Mouse (Mus musculus): ENCODE measurements around the gene Tshz2. TPM values are rescaled to one million over a fixed set of nuclear protein-coding genes. Genes with fewer than 3 reads are reported as not detected.

Tshz2 gene
- total RNA-seq, 2 experiments from 2014 or later = not detected

DNA sequence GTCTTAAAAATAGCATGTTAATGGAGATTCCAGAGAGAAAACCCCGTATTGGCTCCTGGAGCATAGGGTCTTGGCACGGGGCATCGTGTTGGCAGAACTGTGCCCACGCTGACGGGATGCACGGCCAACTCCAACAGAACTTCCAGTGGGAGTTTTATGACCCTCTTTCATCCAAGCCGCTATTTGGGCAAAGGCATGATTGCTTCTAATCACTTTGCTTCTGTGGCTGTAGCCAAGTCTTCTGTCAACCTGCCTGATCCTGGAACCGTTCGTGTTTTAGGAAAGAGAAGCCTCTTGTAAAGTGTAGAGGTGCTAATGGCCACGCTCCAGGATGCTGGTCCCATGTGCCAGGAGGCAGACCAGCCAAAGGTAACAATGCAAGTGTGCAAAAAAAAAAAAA is 350.1 kb downstream of the Tshz2 start:
- ATAC-seq (replicated peaks; ENCODE audit: poor library complexity, severe bottlenecking) = no peak

DNA sequence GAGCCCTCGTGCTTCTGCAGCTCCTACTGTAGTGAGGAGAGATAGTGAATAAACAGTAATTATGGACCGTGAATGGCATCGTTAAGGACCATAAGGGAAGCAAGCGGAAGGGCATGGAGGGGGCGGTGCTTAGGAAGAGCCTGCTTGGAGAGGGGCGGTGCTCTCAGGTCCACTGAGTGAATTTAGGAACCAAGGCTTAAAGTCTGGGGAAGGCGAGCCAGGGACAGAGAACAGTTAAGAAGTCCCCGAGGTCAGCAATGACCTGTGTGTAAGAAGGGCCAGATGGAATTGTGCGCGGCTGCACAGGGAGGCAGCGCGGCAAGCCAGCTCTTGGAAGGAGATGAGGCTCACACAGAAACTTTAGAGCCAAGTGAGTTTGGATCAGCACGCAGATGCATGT is 354.4 kb downstream of the Tshz2 start:
- 0 out of 2 replicates have a peak, but pooled peaks have one; percentile 25 for ATAC-seq (replicated peaks; ENCODE audit: poor library complexity, severe bottlenecking)

- no peak for ATAC-seq (replicated peaks; ENCODE audit: poor library complexity, severe bottlenecking)
These were observed 356.4 kb downstream of the Tshz2 start for GRCm38 (mm10) chr2:169989186-169989585.

GRCm38 (mm10) chr2:169990991-169991390 is 358.2 kb downstream of the Tshz2 start:
- ATAC-seq (replicated peaks; ENCODE audit: poor library complexity, severe bottlenecking) = no peak

DNA sequence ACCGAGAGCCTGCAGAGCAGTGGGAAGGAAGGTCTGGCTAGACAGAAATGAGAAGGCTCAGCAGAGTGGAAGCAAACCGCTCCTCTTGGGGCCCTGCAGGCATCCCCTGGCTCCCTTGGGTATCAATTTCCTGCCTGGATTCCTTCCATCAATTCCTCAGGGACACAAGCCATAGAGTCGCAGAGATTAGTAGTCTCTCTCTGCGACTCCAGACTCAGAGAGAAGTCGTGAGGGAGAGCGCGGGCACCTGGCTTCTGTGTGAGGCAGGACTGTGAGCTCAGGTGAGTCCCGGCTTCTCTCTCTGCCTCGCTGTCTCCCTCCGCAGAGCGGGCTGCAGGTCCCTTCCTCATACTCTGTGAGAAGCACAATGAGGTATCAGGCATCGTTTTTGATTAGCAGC is 363.2 kb downstream of the Tshz2 start:
- ATAC-seq (replicated peaks; ENCODE audit: poor library complexity, severe bottlenecking) = no peak

DNA sequence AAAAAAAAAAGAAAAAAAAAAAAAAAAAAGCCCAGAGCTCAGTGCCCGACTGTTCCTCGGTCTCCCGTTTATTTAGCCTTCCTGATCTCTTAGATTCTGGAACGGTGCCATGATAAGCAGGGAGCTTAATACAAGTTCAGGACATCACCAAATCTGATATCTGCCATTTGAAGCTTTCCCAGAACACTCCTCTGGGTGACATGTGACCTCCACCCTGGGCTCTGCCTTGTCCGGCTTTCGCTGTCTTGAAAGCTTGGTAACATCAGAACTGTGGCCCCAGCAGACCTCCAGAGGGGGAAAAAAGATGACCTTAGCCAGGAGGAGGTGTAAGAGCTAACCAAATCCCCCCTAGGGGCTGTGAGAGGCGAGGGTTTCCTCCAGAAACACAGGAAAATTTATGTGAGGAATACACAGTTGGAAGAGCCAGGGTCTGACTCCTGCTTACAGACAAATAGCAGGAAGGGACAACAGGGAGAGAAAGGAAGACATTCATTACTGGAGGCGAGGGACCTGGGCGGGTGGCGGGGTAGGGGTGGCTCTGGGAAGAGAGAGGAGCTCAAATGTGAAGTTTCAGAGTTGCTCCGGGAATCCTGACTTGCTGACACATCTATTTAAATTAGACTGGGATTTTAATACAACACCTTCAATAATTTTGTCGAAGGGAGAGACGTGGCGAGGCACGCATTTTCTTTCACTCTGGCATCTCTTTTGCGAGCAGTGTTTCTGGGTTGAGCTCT is 363.9 kb downstream of the Tshz2 start:
- no peak for ATAC-seq (replicated peaks; ENCODE audit: poor library complexity, severe bottlenecking)

GRCm38 (mm10) chr2:169997276-169998049 is 364.6 kb downstream of the Tshz2 start:
- no peak for ATAC-seq (replicated peaks; ENCODE audit: poor library complexity, severe bottlenecking)

- ATAC-seq (replicated peaks; ENCODE audit: poor library complexity, severe bottlenecking) = no peak
These were observed 366.1 kb downstream of the Tshz2 start for GRCm38 (mm10) chr2:169998878-169999337.

- peak; percentile 83 for ATAC-seq (replicated peaks; ENCODE audit: poor library complexity, severe bottlenecking)
These were observed 370.0 kb downstream of the Tshz2 start for GRCm38 (mm10) chr2:170002594-170003504.

DNA sequence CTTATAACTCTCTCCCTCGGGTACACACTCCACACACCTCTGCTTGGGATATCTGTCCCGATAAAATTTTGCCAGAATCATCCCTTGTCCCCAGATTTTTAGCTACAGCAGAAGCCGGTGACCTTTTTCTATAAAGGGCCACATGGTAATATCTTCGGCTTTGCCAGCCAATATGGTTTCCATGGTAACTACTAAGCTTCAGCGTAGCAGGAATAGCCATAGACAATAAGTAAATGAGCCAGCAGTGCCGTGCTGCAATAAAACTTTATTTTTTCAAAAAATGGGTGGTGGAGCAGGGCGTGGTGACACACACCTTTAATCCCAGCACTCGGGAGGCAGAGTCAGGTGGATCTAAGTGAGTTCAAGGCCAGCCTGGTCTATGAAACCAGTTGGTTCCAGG is 370.9 kb downstream of the Tshz2 start:
- no peak for ATAC-seq (replicated peaks; ENCODE audit: poor library complexity, severe bottlenecking)

- no peak for ATAC-seq (replicated peaks; ENCODE audit: poor library complexity, severe bottlenecking)
These were observed 374.0 kb downstream of the Tshz2 start for GRCm38 (mm10) chr2:170006829-170007228.

DNA sequence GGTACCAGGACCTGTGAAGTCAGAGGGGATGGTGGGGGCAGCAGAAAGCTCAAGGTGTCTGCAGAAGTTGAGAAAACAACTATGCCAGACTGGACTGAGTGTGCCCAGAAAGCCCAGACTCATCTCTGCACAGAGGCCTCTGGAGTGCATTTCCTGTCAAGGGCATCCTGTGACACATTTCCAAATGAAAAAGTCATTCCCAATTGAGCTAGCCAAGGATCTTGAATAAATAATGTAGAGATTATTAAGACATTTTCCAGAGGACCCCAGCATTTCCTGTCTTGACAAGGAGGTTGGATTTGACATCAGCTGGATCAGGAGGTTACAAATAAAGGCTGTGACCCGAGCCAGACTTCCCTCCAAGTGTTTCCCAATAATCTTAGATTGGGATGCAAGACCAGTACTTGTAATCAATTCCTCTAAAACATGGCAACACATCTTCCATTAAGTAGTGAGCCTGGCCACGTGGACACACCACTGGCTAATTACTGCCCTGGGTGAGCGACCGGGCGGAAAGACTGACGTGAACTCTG is 374.7 kb downstream of the Tshz2 start:
- no peak for ATAC-seq (replicated peaks; ENCODE audit: poor library complexity, severe bottlenecking)

DNA sequence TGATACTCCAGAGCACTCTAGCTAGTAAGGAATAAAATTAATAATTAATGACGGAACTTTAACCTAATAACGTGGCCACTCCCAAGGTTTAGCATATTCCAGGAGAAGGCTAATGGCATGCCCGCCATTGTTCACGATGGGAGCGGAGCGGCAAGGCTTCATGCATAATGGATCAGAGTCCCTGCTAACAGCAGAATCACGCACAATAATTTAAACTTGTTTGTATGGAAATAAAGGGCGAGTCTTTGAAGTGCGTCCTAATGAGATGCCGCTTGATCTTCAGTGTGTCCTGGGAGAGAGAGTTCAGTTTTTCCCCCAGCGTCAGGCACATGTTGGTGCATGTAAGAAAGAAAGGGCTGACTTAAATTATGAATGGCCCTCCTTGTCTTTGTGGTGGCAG is 376.9 kb downstream of the Tshz2 start:
- no peak for ATAC-seq (replicated peaks; ENCODE audit: poor library complexity, severe bottlenecking)

- no peak for ATAC-seq (replicated peaks; ENCODE audit: poor library complexity, severe bottlenecking)
These were observed 379.0 kb downstream of the Tshz2 start for GRCm38 (mm10) chr2:170011858-170012257.

DNA sequence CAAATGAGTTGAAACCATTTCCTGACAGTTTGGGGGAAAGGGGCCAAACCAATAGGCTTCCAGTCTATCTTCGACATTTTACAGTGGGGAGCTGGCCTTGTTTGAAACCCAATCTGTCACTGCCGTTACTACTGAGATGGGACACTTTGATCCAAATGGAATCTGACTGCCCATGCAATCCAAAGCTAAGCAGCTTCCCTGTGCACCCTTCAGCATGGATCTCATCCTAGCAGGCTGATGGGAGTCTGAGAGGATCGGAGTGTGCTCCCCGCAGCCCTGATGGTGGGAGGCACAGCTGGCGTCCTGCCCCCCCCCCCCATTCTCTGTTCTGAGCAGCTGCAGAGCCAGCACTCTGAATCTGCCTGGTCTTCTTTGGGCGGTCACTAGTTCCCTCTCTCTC is 384.5 kb downstream of the Tshz2 start:
- no peak for ATAC-seq (replicated peaks; ENCODE audit: poor library complexity, severe bottlenecking)

DNA sequence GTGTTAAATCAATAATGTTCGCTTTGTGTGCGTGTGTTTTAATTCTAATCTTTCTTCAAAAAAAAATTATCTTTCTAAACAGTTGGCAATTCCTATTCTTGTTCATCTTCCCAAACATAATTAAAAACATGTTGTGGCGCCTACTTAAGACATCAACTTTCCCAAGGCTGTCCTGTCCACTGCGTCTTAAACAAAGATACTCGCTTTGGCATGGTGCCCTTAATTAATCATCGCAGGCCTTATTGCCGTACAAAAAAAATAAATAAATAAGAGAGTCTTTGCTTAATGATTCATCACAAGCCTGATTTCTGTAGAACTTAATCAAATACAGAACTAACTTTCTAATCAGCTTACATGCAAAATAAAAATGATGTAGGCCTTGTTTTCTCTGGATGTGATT is 385.1 kb downstream of the Tshz2 start:
- ATAC-seq (replicated peaks; ENCODE audit: poor library complexity, severe bottlenecking) = no peak

GRCm38 (mm10) chr2:170022953-170023352 is 390.1 kb downstream of the Tshz2 start:
- ATAC-seq (replicated peaks; ENCODE audit: poor library complexity, severe bottlenecking) = no peak

DNA sequence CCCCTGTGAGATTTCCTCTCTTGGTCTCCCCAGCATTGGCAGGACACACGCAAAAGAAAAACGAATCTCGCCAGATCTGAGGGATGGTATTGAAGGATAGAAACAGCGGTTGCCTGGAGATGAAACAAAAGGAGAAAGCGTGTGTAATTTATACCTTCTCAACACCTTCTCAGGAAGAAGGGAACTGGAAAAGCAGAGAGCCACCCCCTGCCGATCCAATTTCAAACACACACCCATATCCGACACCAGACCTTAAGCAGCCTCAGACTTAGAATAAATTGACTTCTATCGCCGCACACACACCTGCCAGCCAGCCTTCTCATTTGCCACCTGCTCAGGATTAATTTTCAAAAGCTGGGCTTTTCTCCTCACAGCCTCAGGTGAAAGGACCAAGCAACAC is 390.9 kb downstream of the Tshz2 start:
- no peak for ATAC-seq (replicated peaks; ENCODE audit: poor library complexity, severe bottlenecking)

DNA sequence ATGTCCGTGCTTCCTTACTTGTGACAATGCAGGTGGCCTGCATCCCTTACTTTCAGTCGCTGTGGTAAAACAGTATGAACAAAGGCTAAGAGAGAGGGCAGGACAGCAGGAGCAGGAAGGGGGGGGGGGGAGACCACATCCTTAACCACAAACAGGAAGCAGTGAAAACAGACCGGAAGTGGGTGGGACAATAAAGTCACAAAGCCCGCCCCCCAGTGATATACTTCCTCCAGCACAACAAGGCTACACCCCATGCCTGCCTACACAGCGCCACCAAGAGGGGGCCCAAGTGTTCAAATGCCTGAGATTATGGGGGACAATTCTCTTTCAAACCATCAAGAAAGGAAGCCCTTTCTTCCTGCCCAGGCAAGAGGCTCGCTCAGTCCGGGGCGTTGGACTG is 392.1 kb downstream of the Tshz2 start:
- ATAC-seq (replicated peaks; ENCODE audit: poor library complexity, severe bottlenecking) = peak; percentile 55

GRCm38 (mm10) chr2:170025896-170026295 is 393.1 kb downstream of the Tshz2 start:
- ATAC-seq (replicated peaks; ENCODE audit: poor library complexity, severe bottlenecking) = no peak

All from granulocyte monocyte progenitor cell, adult 5-6 weeks (primary cell).